Mouse (Mus musculus) heart, postnatal 14 days (tissue): ENCODE results near the gene A3galt2. TPM values are rescaled to one million over a fixed set of nuclear protein-coding genes. Genes with fewer than 3 reads are reported as not detected.

Experiments
- total RNA-seq, 2 experiments: library from RNA; stranded (reverse); gene quantifications; 2 replicates each; pipeline ENCODE4 v1.2.3; 2021

Gene A3galt2
- total RNA-seq, 2 experiments from 2014 or later: 0.20 to 0.33 TPM

Other genes with a start within 250 kb of the A3galt2 start
- 1 to 10 TPM; 4.4 to 4.7 TPM for gene Zscan20, start 145.3 kb upstream of the A3galt2 start, total RNA-seq
- under 1 TPM in 1 of 2 experiments, not detected in 1; 0.76 TPM for gene Tlr12, start 136.7 kb upstream of the A3galt2 start, total RNA-seq
- 10 to 100 TPM; 51.0 to 55.5 TPM for gene Phc2, start 100.7 kb upstream of the A3galt2 start, total RNA-seq
- gene Zfp362, start 50.7 kb downstream of the A3galt2 start, total RNA-seq: 10 to 100 TPM; 16.3 to 17.7 TPM
- 1 to 10 TPM; 2.0 to 2.2 TPM for gene Trim62, start 128.2 kb downstream of the A3galt2 start, total RNA-seq
- 1 to 10 TPM; 2.5 to 3.2 TPM for gene Azin2, start 207.1 kb downstream of the A3galt2 start, total RNA-seq
- gene Ak2, start 236.6 kb downstream of the A3galt2 start, total RNA-seq: 10 to 100 TPM; 66.0 to 66.7 TPM